Mouse (Mus musculus) urinary bladder, postnatal 14 days (tissue): ENCODE results near the gene Prkcb.

Experiments
- DNase-seq: peaks from one replicate; pipeline ENCODE4 v3.0.0; 2021; ENCODE audit warnings: low spot score

Gene Prkcb

DNA sequence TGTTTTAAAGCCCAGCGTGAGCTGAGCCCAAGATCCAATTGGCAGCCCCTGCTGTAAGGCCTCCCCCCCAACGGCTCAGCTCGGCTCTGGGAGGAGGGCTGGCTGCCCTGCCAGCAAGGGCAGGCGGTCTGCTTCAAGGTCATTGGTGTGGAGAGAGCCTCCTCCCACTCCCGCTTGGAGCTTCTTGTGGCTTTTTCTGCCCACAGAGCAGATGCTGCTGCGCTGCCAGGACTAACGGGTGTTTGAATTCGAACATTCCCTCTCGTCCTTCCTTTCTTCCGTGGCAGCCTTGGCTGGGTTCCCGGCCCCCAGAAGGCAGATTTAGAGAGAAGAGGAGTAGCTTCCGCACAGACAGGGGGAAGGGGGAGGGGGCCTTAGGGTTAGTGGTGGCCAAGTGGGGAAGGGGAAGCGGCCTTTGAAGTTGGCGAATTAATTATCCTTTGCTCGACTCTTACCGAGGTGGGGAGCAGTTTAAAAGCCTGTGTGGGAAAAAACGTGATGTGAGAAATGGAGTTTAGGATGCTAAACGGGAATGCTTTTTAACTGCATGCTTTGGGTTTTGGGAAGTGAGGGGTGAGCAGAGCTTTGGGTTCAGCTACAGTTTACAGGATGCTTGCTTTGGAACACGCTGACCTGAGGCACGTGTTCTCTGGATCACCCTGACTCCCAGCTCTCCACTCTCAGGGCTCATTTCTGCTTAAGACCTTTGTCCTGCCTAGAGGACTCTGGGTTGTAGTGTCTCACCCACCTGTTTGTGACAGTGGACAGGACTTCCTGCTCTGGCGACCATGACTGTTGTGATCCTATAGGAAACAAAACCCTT, 116.2 kb downstream of the Prkcb start:
- DNase-seq = peak; percentile 44

DNA sequence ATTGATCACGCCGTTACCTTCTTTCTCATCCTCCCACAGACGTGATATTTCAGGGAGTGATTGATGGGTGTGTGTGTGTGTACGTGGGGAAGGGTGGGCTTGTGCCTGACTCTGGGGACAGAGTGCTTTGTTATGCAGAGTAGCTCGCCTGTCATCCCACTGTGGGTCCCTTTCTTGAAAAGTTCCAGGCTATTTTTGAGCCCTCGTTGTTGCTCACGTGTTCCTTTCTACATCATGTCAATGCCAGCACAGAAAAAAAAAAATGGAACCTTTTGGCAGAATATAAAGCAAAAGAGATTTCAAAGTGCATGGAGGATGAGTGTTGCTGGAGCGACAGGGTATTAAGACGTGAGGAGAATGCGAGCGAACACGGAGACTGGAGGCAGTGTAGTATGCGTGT, 118.1 kb downstream of the Prkcb start:
- DNase-seq = no peak

DNA sequence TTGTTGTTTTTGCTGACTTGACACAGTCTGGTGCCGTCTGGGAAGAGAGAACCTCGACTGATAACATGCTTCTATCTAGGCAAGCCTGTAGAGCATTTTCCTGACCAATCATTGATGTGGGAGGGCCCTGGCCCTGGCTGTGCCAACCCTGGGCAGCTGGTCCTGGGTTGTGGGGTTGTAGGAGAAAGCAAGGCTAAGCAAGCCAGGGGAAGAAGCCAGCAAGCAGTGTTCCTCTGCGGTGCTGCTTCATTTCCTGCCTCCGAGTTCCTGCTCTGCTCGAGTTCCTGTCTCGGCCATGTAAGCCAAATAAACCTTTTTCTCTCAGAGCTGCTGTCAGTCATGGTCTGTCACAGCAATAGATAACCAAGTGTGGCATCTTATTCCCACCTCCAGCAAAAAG, 121.4 kb downstream of the Prkcb start:
- DNase-seq = no peak

DNA sequence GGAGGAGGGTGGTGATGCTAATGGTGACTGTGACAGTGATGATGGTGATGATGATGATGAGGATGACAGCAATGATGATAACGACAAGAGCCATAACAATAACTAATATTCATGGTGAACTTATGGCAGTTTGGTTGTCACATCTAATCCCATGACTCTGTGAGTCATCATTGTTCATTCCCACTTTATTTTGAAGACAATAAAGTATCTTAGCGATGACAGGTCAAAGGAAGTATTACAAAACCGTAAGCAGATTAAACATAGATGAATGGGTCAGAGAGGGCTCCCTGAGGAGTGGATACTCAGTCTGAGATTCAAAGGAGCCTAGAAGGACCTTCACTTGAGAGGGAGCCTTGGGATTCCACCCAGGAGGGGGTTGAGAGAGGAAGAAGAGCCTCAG, 122.3 kb downstream of the Prkcb start:
- DNase-seq = no peak

DNA sequence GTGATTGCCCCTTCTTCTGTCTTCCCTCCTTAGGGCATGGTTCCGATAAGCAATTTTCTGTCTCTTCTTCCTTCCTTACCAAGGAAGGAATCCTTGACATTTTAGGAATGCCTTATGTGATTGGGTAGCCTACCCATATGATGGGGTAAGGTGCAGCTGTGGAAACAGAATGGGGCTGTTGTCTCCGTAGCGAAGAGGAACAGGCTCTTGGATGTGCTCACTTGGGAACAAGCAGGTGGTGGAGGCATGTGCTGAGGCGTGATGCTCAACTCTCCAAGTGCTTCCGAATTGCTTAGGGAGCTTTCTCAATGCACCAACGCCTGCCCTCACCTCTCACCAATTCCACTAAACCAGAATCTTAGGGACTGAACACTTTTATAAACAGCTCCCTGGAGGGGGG, 124.7 kb downstream of the Prkcb start:
- DNase-seq = no peak

DNA sequence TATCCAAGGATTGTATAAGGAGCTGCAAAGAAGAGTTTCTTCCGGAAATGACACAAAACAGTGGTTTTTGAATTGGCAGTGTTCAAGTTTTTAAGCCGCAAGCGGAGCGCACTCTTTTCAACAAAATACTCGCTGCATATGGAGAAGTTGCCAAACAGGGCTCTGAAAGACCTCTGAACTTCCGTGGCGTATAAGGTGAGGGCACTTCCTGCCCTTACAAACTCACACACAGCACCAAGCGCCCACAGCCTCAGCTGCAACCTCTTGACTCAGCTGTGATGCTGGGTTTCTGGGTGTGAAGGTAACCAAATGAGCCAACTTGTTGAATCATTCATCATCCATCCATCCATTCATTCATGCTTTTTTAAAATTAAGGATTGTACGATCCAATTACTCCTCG, 125.6 kb downstream of the Prkcb start:
- DNase-seq = no peak

DNA sequence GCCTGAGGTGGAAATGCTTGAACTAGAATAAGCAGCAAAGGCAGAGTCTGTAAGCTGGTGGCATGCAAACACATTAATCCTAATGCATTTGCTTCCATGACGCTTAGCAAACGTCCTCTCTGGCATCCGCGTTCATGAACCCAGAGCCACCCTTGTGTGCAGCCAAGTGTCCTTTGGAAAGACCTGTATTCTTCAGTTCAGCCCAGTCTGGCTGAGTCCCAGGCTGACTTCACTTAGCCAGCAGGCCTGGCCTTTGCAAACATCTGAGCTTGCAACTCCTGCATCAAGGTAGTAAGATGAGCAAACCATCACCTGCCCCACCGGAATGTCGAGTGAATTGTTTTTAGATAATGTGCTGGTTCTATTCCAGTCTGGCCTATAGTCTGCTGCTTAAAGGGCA, 126.1 kb downstream of the Prkcb start:
- DNase-seq = no peak

DNA sequence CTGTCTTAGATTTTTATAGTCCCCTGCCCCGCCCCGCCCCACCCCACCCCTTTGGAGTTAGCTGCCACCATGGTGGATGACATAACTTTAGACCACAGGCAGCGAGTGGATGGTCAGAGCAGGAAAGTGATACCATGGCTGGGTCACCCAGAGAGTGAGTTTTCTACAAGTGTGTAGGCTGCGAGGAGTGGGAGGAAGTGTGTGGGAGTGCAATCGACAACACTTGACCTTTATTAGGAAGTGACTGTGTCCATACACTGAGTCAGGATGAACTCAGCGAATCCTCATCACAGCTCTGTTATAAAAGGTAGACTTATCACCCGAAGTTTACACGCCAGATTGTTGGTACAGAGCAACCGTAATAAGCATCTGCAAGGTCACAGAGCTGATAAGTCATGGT, 126.8 kb downstream of the Prkcb start:
- DNase-seq = no peak

DNA sequence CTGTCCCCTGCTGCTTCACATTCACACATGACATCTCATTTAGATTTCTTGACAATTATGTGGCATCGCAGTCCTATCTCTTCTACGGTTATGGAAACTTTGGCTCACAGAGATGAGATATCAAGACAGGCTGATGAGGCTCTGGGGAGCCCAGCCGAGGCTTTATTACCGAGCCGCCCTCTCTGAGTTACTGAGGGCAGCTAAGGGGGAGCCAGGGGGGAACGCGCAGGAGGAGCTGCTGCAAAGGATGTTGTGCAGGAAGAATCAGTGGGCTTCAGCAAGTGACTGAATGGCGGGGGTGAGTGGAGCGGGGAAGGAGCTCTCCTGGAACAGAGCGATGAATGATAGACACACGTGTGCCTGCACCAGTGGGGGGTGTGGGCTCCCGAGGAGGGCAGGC, 127.4 kb downstream of the Prkcb start:
- no peak for DNase-seq

DNA sequence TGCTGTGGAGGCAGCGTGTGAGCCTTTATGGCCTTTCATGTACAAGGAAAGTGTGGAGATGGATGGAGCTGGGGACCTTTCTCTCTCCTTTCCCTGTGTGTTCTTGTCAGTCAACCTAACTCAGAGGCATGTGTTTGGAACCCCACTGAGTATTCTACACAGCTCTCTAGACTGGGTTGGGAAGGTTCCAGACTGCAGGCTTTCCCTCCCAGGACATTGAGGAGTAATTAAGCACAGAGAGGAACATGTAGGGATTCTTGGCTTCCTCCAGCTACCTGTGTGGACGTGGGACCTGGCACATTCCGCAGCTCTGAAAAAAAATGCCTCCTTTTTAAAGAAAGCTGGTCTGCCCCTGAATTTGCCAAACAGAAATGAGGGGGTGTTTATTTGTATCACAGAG, 130.0 kb downstream of the Prkcb start:
- no peak for DNase-seq

DNA sequence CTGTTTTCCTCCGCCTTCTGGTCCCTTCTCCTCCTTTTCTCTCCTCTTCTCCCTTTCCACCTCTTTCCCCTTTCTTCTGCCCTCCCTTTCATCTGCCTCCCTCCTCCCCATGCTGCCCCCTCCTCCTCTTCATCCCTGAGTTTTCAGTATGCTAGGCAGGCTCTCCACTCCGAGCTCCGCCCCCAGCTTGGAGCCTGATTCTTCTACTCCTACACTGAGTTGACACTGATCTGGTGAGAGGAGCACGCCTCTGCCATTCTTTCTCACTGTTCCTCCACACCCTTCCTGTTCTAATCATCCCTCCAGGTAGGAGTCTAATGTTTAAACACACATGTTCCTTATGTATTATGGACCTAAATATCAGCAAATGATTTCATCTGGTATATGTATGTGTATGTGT, 135.3 kb downstream of the Prkcb start:
- no peak for DNase-seq

DNA sequence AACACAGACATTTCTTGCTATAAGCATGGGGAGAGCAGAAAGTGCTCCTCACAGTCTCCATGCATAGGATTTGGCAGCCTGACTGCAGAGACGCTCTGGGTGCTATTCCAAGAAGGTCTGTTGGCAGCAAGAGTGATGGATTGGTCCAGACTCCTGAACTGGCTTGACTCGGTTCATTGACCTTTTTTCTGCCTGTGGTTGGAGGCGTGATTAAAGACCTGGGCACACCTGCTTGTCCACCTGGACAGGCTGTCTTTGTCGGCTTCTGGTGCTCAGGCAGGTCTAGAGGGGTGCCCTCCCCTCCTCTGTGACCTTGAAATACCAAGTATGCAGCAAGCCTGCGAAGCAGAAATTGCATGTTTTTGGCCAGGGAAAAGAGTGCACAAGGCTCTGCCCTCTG, 140.6 kb downstream of the Prkcb start:
- no peak for DNase-seq

DNA sequence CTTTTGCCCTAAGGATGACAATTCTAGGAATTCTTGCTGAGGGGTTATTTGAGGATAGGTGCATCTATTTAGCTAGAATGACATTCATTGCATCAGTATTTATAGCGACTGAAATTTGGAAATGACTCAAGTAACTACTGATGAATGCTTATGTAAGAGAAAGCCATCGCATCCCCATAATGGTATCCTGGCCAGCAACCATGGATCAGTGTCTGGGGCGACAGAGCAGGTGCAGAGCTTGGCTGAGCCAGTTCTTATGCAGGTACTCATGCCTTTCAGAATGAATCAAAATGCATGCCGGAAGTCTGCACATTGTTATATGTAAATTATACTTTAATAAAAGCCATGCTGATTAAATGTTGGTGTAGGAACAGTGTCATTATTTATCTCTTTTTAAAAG, 143.8 kb downstream of the Prkcb start:
- no peak for DNase-seq

DNA sequence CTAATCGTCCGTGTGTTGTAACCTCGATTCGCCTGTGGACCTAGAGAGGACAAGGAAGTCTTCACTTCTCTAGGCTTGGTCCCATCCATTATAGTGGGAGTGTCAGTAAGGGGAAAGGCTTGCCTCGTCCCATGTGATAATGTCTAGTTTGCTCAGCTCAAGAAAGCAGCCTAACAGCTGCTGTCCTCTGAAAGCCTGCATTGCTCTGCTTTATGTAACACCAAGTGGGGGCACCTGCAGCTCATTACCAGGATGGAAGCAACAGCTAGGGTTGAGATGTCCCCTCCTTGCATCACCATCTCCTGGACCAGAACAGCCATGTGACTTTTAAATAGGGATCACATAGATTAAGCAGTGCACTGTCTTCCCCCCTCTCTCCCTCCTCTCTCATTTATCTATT, 144.8 kb downstream of the Prkcb start:
- no peak for DNase-seq

DNA sequence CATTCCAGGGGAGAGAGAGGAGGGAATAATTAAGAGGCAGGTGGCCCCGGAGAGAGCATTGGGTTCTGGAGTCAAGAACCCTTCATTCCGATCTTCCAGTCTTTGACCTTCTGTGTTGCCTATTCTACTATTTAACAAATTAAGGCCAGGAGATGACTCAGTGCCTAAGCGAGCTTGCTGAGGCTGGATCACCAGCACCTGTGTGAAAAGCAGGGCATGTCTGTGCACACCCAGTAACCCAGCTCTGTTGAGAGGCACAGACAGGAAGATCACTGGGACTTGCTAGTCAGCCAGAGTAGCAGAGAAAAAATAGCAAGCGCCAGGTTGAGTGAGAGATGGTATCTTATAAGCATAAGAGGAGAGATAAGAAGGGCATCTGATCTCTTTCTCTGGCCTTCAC, 146.4 kb downstream of the Prkcb start:
- peak; percentile 50 for DNase-seq

DNA sequence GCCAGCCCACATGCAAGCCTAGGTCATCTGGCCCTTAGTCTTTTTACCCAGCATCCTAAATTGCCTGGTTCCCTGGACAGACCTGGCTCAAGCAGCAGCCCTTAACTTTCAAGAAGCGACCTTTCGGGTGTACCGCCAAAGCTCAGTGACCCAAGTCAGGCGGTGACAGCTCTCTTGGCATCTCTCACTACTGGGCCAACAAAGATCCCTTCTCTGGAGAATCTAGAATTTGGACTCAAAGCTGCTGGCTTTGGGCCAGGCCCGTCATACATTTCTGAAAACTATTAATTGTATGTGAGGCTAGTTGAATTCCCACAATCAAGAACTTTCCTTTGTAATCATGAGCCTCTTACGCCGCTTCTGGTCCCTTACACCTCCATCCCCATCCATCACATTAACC, 147.0 kb downstream of the Prkcb start:
- no peak for DNase-seq

DNA sequence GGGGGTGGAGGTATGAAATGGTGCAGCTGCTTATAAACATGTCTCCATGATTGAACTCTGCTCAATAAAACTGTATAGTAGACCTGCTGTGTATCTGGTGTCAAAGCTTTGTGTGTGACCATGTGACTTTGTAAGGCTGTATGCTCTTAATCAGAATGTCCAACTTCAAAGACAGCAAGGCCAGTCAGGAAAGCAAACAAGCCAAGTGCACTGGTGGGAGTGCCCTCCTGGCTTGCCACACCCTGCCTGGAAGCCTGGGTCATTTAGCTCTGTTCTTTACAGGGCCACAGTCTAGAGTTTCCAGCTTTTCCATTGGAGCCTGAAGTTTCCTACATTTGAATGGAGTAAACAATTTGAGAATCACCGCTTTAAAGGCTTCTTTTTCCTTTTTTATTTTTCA, 148.8 kb downstream of the Prkcb start:
- no peak for DNase-seq

DNA sequence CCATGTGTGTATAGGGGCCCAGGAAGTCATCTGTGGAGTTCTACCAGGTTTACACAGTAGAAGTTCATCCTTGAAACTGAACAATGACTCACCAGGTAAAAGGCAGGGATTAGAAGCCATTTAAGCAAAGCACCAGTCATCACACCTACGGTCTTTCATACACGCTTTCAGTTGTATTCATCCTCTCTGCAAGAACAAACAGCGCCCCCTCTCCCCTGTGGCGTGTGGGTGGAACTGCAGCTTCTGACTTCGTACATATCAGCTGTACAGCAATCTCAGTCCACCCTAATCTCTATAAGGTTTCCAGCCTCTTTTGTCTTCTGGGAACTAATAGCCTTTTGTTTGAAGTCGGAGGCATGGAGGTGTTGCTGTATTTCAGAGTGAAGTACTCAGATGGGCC, 156.5 kb downstream of the Prkcb start:
- DNase-seq = peak; percentile 21

DNA sequence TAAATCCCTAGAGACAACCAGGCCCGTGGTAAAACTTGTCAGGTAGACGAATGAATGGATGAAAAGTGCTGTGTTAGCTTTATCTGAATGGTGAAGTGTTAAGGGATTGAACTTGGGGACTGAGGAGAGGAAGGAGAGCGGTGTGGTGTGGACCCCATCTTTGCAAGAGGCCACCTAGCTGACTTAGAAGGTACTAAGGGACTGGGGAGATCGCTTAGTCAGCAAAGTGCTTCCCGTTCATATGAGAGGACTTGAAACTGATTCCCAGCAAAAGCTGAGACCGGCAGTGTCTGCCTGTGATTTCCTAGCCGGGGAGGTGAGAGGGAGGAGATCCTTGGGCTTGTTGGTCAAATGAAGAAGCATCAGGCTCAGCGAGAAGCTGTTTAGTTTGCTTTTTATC, 164.1 kb downstream of the Prkcb start:
- DNase-seq = no peak

DNA sequence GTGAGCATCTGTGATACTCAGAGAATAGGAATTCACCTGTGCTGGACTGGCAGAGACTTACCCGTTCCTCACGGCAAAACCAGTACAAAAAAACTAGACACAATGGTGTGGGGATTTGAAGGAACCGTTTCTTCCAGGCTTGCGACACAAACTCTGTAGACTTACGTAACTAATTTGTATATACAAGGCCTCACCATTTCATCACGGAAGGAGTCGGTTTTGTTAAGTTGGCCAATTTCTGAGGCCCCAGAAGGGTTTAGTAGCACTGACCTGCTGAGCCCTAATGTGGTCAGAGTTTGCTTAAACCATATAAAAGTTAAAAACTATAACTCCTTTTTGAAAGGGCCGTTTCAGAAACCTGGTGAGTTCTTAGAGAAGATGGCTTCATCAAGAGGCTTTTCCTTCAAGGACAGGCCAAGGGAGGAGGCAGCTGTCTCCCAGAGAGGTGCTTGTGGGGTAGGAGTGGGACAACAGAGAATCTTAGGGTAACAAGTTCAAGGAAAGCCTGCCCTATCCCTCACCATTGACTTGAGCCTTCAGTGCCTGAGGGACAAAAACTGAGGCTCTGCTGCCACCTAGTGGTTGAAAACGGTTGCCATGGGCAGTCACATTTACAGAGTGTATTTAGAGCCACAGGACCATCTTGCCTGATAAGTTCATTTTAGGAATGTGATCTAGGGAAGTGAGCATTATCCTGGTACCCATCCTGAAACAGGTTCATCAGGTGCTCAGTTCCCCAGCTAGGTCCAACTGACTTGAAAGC, 170.8 kb downstream of the Prkcb start:
- DNase-seq = peak; percentile 86

DNA sequence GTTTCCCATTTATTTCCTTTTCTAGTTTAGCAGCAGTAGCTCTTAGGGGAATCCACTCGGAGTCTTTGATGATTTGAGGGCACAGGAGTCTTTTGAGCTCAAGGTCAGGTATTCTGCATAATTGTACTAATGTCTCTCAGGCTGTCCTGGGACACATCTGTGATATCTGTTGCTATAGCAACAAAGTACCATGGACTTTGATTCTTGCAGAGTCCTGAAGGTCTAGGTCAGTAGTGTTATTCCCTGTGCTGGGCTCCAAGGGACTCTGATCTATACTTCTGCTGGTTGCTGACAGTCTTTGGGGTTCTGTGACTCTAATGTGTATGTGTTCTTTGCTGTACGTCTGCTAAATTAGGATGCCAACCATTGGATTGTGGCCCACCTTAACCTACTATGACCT, 171.5 kb downstream of the Prkcb start:
- no peak for DNase-seq

DNA sequence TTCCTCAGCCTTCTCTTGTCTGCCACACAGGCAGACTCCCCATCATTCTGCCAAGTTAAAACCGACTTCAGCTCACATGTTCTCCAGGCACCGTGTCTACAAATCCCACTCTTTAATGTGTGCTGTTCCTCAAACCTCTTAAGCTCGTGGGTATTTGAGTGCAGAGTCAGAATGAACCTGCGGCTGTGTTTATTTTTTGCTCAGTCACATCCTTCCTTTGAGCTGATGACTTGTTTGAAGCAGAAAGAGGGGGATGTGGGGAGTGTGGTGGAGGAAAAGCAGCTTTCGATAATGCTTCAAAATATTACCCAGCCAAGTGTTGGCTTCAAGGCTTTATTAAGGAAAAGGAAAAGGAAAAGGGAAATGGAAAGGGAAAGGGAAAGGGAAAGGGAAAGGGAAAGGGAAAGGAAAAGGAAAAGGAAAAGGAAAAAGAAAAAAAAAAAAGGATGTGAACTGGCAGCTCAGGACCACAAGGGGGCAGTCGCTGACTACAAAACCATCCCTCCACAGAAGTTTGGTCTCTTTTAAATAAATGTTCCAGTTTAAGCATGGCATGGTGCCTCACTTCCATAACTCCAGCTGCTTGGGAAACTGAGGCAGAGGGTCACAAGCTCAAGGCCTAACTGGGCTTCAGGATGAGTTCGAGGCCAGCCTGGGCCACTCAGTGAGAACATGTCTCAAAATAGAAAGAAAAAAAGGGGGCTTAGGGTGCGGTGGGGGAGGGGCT, 177.4 kb downstream of the Prkcb start:
- DNase-seq = no peak

DNA sequence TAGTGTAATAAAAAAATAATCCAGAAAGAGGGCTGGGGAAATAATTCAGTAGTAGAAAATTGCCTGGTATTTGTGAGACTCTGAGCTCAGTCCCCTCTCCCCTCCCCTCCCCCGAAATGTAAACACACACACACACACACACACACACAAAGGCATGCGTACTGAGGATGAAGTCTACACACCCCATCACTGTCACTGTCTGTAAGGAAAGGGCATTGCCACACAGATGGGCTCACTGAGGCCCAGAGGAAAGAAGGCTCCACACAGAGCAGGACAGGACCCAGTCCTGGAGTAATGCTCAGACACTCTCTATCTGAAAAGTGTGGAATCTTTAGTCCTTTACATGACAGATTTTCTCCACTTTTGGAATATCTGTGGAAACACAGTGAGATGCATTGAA, 178.2 kb downstream of the Prkcb start:
- no peak for DNase-seq
